Mouse (Mus musculus) MEL (cell line): Measurements from ENCODE around the gene Frmd4a.

Experiments
- BHLHE40 ChIP-seq: IDR thresholded peaks from 2 replicates; pipeline ENCODE4 v1.6.1; 2012; ENCODE audit warnings: low read depth, mild to moderate bottlenecking, inconsistent platforms, low read length, improper control_type of control experiment, borderline replicate concordance
- CTCF ChIP-seq, 3 experiments: IDR thresholded peaks in 2 of 3; conservative IDR thresholded peaks in 1 of 3; 2 replicates each; pipeline ENCODE4 v1.5.1; 2011 to 2012; ENCODE audit warnings: low read length in 3 of 3, low read depth in 2 of 3, mild to moderate bottlenecking in 2 of 3, improper control_type of control experiment in 1 of 3, inconsistent platforms in 1 of 3, mixed read lengths in 1 of 3, moderate library complexity in 1 of 3; ENCODE audit not compliant: control insufficient read depth in 1 of 3, insufficient read depth in 1 of 3, poor library complexity in 1 of 3, severe bottlenecking in 1 of 3
- MAX ChIP-seq: IDR thresholded peaks from 2 replicates; pipeline ENCODE4 v1.6.1; 2011; ENCODE audit warnings: low read length, improper control_type of control experiment
- MXI1 ChIP-seq: IDR thresholded peaks from 2 replicates; pipeline ENCODE4 v1.6.1; 2011; ENCODE audit warnings: mild to moderate bottlenecking, low read depth, low read length, improper control_type of control experiment
- MYC ChIP-seq: IDR thresholded peaks from 2 replicates; pipeline ENCODE4 v1.6.1; 2011; ENCODE audit warnings: low read depth, mild to moderate bottlenecking, low read length, improper control_type of control experiment, moderate library complexity
- NELFE ChIP-seq: IDR thresholded peaks from 2 replicates; pipeline ENCODE4 v1.6.1; 2011; ENCODE audit warnings: low read depth, low read length, improper control_type of control experiment
- POLR2A ChIP-seq, 2 experiments: IDR thresholded peaks; 2 replicates each; pipeline ENCODE4 v1.6.1; 2011 to 2012; ENCODE audit warnings: low read length in 2 of 2, mild to moderate bottlenecking in 2 of 2, control low read depth in 1 of 2, improper control_type of control experiment in 1 of 2, low read depth in 1 of 2, moderate library complexity in 1 of 2; ENCODE audit not compliant: control insufficient read depth in 1 of 2, insufficient read depth in 1 of 2, poor library complexity in 1 of 2
- POLR2AphosphoS2 ChIP-seq: IDR thresholded peaks from 2 replicates; pipeline ENCODE4 v1.6.1; 2011; ENCODE audit warnings: low read length, improper control_type of control experiment
- TAL1 ChIP-seq: IDR thresholded peaks from 2 replicates; pipeline ENCODE4 v1.6.1; 2012; ENCODE audit warnings: mild to moderate bottlenecking, inconsistent platforms, low read length, moderate library complexity, mixed read lengths
- USF1 ChIP-seq: IDR thresholded peaks from 2 replicates; pipeline ENCODE4 v1.6.1; 2014; ENCODE audit warnings: low read depth, mild to moderate bottlenecking, inconsistent platforms, low read length, improper control_type of control experiment, moderate library complexity
- ZC3H11A ChIP-seq: IDR thresholded peaks from 2 replicates; pipeline ENCODE4 v1.6.1; 2012; ENCODE audit warnings: low read depth, mild to moderate bottlenecking, inconsistent platforms, low read length, improper control_type of control experiment

GRCm38 (mm10) chr2:4490845-4491244, 473.3 kb downstream of the Frmd4a start:
- TF ChIP-seq NELFE (no peak), TAL1 (no peak), MAX (no peak), MXI1 (no peak), ZC3H11A (no peak), POLR2A (IDR thresholded peaks at IDR 0.05; ENCODE audit: control insufficient read depth in 1 of 2, insufficient read depth in 1 of 2, low read depth in 1 of 2, low read length in 2 of 2, poor library complexity in 1 of 2) (no peak), CTCF (IDR thresholded peaks at IDR 0.05 in 2 of 3, conservative IDR thresholded peaks at IDR 0.05 in 1 of 3; ENCODE audit: control insufficient read depth in 1 of 3, insufficient read depth in 1 of 3, low read depth in 2 of 3, low read length in 3 of 3, poor library complexity in 1 of 3, severe bottlenecking in 1 of 3) (no peak), BHLHE40 (no peak), POLR2AphosphoS2 (no peak), USF1 (no peak), MYC (no peak)
